Mouse (Mus musculus): ENCODE measurements around the gene Kcnq4. TPM values are rescaled to one million over a fixed set of nuclear protein-coding genes. Genes with fewer than 3 reads are reported as not detected.

Gene Kcnq4
- polyA plus RNA-seq (2016; fragmentation: Nextera tagmentation; extraction: Ambion mirVana) = 3.1 and 3.5 TPM in 2 replicates

DNA sequence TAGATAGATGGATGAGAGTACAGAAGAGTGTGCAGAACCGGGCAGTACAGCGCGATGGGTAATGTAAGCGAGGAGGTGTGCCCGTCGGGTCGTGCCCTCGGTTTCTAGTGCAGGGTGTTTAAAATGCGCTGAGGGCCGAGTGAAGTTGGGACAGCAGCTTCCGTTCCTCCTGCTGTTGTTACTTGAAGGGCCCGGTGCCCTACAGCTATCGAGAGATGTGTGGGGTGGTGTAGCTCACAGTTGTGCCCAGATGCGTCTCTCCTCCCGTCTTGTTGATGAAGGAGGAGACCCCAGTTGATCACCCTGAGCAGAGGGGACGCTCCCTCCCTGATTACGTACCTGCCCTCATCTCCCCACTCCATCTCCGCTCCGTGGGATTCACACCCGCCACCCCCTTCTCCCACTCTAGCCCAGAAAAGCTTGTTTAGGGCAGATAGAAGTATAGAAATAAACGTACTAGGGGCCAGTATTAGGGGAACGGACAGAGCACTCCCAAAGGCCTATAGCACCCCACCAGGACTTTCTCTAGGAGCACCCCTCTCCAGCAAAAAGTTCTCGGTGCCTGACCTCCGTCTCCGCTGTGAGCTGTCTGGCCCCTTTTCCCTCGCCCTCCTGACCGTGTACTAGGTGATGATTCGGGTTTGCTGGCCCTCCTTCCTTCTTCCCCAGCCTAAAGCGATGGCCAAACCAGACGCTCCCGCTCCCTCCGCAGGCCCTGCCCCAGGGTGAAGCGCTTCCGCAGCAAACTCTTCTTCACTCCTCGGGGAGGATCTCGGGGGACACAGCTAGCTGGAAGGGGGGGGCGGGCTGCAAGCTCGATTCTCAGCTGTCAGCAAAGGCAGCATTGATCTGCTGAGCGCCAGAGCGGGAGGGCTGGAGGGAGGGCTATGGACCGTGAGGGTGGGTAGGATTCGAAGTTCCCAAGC is at the start of gene Kcnq4:
Gene Kcnq4 (minus strand): TSS at position 672 of the 926 bp plus-strand sequence.
- H3K27me3 ChIP-seq = peaks cover 90% of the 10 kb centered on the region
- 1% methylated on average over 42 of the region's 42 CpGs for WGBS

DNA sequence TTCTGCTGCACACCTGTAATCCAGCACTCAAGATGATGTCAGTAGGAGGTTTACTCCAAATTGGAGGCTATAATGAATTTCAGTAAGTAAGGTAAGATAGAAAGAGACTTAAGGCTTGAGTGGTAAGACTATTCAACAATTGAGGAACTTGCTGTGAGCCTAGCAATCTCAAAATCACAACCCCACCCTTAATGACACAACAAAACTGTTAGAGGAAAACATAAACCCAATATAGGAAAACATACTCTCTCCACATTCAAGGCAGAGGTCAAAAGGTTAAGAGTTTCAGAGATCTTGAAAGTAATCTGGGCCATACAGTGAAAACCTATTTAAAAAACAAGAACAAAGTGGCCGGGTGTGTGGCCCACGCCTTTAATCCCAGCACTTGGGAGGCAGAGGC is 48.3 kb upstream of the Kcnq4 start:
- H3K9ac ChIP-seq = no peak overlapping the region
- no peaks in the 10 kb centered on the region for H3K9me3 ChIP-seq
- no peak overlapping the region for H3K27ac ChIP-seq
- H3K4me1 ChIP-seq = peaks cover 10% of the 10 kb centered on the region
- WGBS = 85% methylated on average over 2 of the region's 2 CpGs
- no peak for ATAC-seq (ENCODE audit: low FRiP score)
- no peak overlapping the region for H3K4me2 ChIP-seq
- no peaks in the 10 kb centered on the region for H3K36me3 ChIP-seq (replicated peaks)
- H3K4me3 ChIP-seq (replicated peaks) = no peak overlapping the region
- H3K27me3 ChIP-seq = no peaks in the 10 kb centered on the region

More for the DNA sequence above, at the start of gene Kcnq4:
- Histone ChIP-seq H3K9me3 (no peaks in the 10 kb centered on the region), H3K4me1 (peaks cover 32% of the 10 kb centered on the region), H3K9ac (peak within 1 kb of the TSS; percentile 70), H3K4me3 (replicated peaks) (peak within 1 kb of the TSS; percentile 71), H3K4me2 (peak within 1 kb of the TSS; percentile 100), H3K27ac (no peak within 1 kb of the TSS), H3K36me3 (replicated peaks) (no peaks in the 10 kb centered on the region)
- ATAC-seq (ENCODE audit: low FRiP score) = 0 out of 2 replicates have a peak, but pooled peaks have one; percentile 6

DNA sequence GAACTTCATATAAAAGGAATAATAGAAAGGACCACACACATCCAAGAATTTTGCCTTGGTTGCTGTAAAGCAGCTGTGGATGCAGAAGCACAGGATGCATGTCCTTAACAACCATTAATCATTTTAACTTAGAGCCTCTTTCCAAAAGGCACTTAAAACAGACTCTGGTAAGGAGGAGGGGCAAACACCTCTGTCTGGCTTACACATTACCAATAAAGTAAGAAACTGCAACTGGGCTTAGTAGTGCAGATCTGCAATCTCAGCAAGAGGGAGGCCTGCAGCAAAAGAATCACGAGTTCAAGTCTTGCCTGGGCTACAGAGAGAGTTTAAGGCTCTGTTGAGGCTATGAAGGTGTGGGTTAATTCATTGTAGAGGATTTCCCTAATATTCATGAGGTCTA is 47.2 kb upstream of the Kcnq4 start:
- Histone ChIP-seq H3K9me3 (no peaks in the 10 kb centered on the region), H3K4me3 (replicated peaks) (no peak overlapping the region), H3K27ac (no peak overlapping the region), H3K36me3 (replicated peaks) (0 out of 2 replicates have a peak, but pooled peaks cover 1% of the 10 kb centered on the region), H3K4me2 (no peak overlapping the region), H3K4me1 (peaks cover 10% of the 10 kb centered on the region), H3K9ac (no peak overlapping the region), H3K27me3 (no peaks in the 10 kb centered on the region)
- ATAC-seq (ENCODE audit: low FRiP score) = no peak
- 97% methylated on average over 1 of the region's 1 CpGs for WGBS

- Histone ChIP-seq H3K9ac (no peak overlapping the region), H3K4me2 (no peak overlapping the region), H3K4me3 (replicated peaks) (no peak overlapping the region), H3K27ac (no peak overlapping the region), H3K4me1 (peaks cover 2% of the 10 kb centered on the region; the same call in 1 of the 2 replicates), H3K9me3 (no peaks in the 10 kb centered on the region), H3K27me3 (no peaks in the 10 kb centered on the region), H3K36me3 (replicated peaks) (peaks cover 26% of the 10 kb centered on the region)
- no peak for ATAC-seq (ENCODE audit: low FRiP score)
- 87% methylated on average over 2 of the region's 2 CpGs for WGBS
Measured at GRCm38 (mm10) chr4:120792918-120793317, 44.5 kb upstream of the Kcnq4 start.

DNA sequence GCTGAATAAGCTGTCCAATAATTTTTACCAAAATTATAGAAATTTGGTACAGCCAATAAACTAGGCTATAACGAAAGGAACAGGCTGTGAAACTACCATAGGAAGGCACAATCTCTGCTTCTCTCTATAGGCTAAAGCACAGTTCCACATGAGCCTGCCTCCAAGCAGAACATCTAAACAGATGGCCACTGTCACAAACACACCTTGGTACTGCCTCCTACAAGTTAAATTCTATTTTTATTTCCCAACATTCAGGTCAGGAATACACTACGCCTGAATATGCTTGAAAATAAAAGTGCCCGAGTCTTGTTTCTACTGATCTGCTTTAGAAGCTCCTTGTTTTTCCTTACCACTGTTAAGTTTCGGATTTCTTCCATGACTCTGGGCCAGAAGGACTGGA is 41.6 kb upstream of the Kcnq4 start:
- ATAC-seq (ENCODE audit: low FRiP score) = no peak
- 96% methylated on average over 4 of the region's 4 CpGs for WGBS
- H3K36me3 ChIP-seq (replicated peaks) = peaks cover 50% of the 10 kb centered on the region
- H3K9me3 ChIP-seq = no peaks in the 10 kb centered on the region
- peaks cover 2% of the 10 kb centered on the region; the same call in 1 of the 2 replicates for H3K4me1 ChIP-seq
- H3K27me3 ChIP-seq = no peaks in the 10 kb centered on the region
- no peak overlapping the region for H3K4me2 ChIP-seq
- no peak overlapping the region for H3K9ac ChIP-seq
- no peak overlapping the region for H3K4me3 ChIP-seq (replicated peaks)
- no peak overlapping the region for H3K27ac ChIP-seq

DNA sequence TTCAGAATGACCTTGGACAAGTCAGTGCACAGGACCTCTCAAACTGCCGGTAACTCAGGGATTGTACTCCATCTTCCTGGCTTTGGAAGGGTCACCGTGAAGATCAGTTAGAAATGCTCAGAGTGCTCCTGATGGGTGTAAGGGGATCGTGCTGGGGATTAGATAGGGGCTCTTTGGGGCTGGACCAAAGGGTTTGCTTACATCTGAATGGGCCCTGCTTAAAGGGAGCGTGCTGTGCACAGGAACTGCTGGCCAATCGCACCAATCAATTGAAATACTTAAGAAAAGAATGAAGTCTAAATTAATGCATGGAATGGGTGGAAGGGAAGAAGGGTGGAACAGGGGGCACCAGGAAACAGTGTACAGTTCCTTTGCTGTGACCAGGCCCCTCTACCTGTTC is 7.4 kb upstream of the Kcnq4 start:
- H3K9me3 ChIP-seq = no peaks in the 10 kb centered on the region
- ATAC-seq (ENCODE audit: low FRiP score) = no peak
- WGBS = 40% methylated on average over 5 of the region's 5 CpGs
- no peak overlapping the region for H3K27ac ChIP-seq
- no peak overlapping the region for H3K4me3 ChIP-seq (replicated peaks)
- peaks cover 19% of the 10 kb centered on the region for H3K27me3 ChIP-seq
- H3K4me2 ChIP-seq = no peak overlapping the region
- peaks cover 40% of the 10 kb centered on the region for H3K36me3 ChIP-seq (replicated peaks)
- no peaks in the 10 kb centered on the region for H3K4me1 ChIP-seq
- H3K9ac ChIP-seq = no peak overlapping the region

DNA sequence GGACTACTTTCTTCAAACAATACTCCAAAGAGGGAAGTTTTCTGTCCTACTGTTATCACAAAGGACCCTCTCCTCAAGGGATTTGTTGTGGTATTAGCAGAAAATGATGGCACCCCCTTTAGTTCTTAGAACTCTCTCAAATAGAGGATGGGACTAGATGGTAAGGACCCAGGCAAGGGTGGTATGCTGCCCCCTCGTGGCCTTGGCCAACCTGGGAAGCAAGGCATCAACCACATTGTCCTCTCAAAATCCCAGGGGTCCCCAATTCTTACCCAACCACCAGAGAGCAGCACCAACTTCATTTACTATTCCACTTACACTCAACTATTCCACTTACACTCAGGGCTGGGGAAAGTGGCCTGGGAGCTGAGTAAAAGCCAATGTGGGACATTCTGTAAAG is 6.9 kb upstream of the Kcnq4 start:
- H3K27ac ChIP-seq = no peak overlapping the region
- ATAC-seq (ENCODE audit: low FRiP score) = no peak
- peaks cover 24% of the 10 kb centered on the region for H3K27me3 ChIP-seq
- WGBS = 4% methylated on average over 1 of the region's 1 CpGs
- no peaks in the 10 kb centered on the region for H3K4me1 ChIP-seq
- H3K36me3 ChIP-seq (replicated peaks) = peaks cover 35% of the 10 kb centered on the region
- no peak overlapping the region for H3K4me3 ChIP-seq (replicated peaks)
- H3K9me3 ChIP-seq = no peaks in the 10 kb centered on the region
- H3K4me2 ChIP-seq = no peak overlapping the region
- no peak overlapping the region for H3K9ac ChIP-seq

GRCm38 (mm10) chr4:120749601-120750000 is 1.2 kb upstream of the Kcnq4 start:
- no peak overlapping the region for H3K4me2 ChIP-seq
- no peaks in the 10 kb centered on the region for H3K9me3 ChIP-seq
- no peak overlapping the region for H3K9ac ChIP-seq
- peaks cover 81% of the 10 kb centered on the region for H3K27me3 ChIP-seq
- no peak overlapping the region for H3K4me3 ChIP-seq (replicated peaks)
- WGBS = 67% methylated on average over 2 of the region's 2 CpGs
- H3K4me1 ChIP-seq = peaks cover 32% of the 10 kb centered on the region
- H3K36me3 ChIP-seq (replicated peaks) = no peaks in the 10 kb centered on the region
- no peak for ATAC-seq (ENCODE audit: low FRiP score)
- H3K27ac ChIP-seq = no peak overlapping the region

- Histone ChIP-seq H3K27ac (no peak overlapping the region), H3K9ac (peak overlapping the region; percentile 70), H3K4me1 (peaks cover 32% of the 10 kb centered on the region), H3K27me3 (peaks cover 93% of the 10 kb centered on the region), H3K36me3 (replicated peaks) (no peaks in the 10 kb centered on the region), H3K4me2 (peak overlapping the region; percentile 100), H3K9me3 (no peaks in the 10 kb centered on the region), H3K4me3 (replicated peaks) (peak overlapping the region; percentile 71)
- peak; percentile 61 for ATAC-seq (ENCODE audit: low FRiP score)
- WGBS = under 1% methylated on average over 59 of the region's 75 CpGs
Measured at GRCm38 (mm10) chr4:120747243-120747792, 1.1 kb downstream of the Kcnq4 start.

- H3K4me3 ChIP-seq (replicated peaks) = peak overlapping the region; percentile 71
- no peaks in the 10 kb centered on the region for H3K9me3 ChIP-seq
- H3K9ac ChIP-seq = peak overlapping the region; percentile 70
- peaks cover 32% of the 10 kb centered on the region for H3K4me1 ChIP-seq
- 3% methylated on average over 51 of the region's 53 CpGs for WGBS
- peak overlapping the region; percentile 100 for H3K4me2 ChIP-seq
- ATAC-seq (ENCODE audit: low FRiP score) = peak; percentile 62
- H3K27ac ChIP-seq = no peak overlapping the region
- H3K27me3 ChIP-seq = peaks cover 87% of the 10 kb centered on the region
- H3K36me3 ChIP-seq (replicated peaks) = no peaks in the 10 kb centered on the region
Measured at GRCm38 (mm10) chr4:120746552-120747150, 1.8 kb downstream of the Kcnq4 start.

- Histone ChIP-seq H3K27me3 (peaks cover 85% of the 10 kb centered on the region), H3K4me1 (peaks cover 34% of the 10 kb centered on the region)
Measured at GRCm38 (mm10) chr4:120745731-120746551, 2.5 kb downstream of the Kcnq4 start.

More at GRCm38 (mm10) chr4:120745731-120746551, 2.5 kb downstream of the Kcnq4 start:
- 8% methylated on average over 10 of the region's 10 CpGs for WGBS
- Histone ChIP-seq H3K9ac (no peak overlapping the region), H3K9me3 (no peaks in the 10 kb centered on the region), H3K4me2 (peak overlapping the region; percentile 100), H3K4me3 (replicated peaks) (no peak overlapping the region; the same call in 1 of the 2 replicates), H3K27ac (no peak overlapping the region), H3K36me3 (replicated peaks) (no peaks in the 10 kb centered on the region)
- ATAC-seq (ENCODE audit: low FRiP score) = no peak

Measured in forebrain, embryonic 12.5 days (tissue).